Mouse (Mus musculus) bone marrow, adult 2 months (tissue): Measurements from ENCODE around the gene Dnaja3.
"Not testable (repeated sequence)": the region's sequence is repeated elsewhere in the genome, so short reads cannot be mapped to it uniquely, and the experiment has no call there.

Source experiments
- CTCF ChIP-seq: fragments of 200-500 bp; IDR thresholded peaks from 2 replicates; pipeline ENCODE4 v1.5.1; 2011; ENCODE audit warnings: low read length, control low read depth; ENCODE audit not compliant: control insufficient read depth, insufficient read depth
- POLR2A ChIP-seq: fragments of 200-500 bp; IDR thresholded peaks from 2 replicates; pipeline ENCODE4 v1.6.1; 2011; ENCODE audit warnings: low read depth, mild to moderate bottlenecking, control low read depth, low read length, borderline replicate concordance; ENCODE audit not compliant: control insufficient read depth

GRCm38 (mm10) chr16:4756660-4757335, 117.0 kb downstream of the Dnaja3 start:
- TF ChIP-seq CTCF, POLR2A: not testable (repeated sequence)
